Mouse (Mus musculus) cerebellum, postnatal 25 days (tissue): ENCODE data around the gene Myrip.

Experiments
- DNase-seq, 2 experiments: peaks; one replicate each; pipeline ENCODE4 v3.0.0; 2021; ENCODE audit warnings: mixed read lengths in 2 of 2

Myrip gene

DNA sequence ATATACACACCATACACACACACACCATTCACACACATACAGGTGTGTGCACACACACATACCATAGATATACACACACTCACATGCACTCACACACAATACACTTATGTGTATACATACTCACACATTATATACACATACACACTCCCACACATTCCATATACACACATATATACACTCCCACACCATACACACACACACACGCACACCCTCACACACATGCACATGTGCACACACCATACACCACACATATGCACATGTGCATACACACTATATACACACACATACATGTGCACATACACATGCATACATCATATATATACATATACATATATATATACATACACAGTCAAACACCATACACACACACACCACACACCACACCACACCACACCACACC is 169.1 kb downstream of the Myrip start:
- DNase-seq = no peak

GRCm38 (mm10) chr9:120481644-120482043 is 180.3 kb downstream of the Myrip start:
- DNase-seq = no peak

- DNase-seq = no peak
These were observed 181.1 kb downstream of the Myrip start for GRCm38 (mm10) chr9:120482382-120482781.

DNA sequence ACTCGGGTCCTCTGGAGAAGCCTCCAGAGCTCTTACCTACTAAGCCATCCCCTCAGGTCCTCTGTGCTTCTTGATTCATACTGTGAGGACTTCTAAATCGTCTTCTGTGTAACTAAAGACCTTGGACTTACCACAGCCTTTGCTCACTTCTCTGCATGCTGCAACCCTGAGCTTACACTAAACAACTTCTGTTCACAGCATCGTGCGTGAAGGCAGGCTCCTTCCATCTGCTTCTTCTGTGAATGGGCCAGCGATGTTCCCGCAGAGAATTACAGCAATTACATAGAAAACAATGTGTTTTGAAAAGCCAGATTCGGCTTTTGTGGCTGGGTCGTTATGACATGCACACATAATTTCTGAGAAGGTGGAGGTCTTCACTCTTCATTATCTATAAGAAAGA is 181.8 kb downstream of the Myrip start:
- no peak for DNase-seq

DNA sequence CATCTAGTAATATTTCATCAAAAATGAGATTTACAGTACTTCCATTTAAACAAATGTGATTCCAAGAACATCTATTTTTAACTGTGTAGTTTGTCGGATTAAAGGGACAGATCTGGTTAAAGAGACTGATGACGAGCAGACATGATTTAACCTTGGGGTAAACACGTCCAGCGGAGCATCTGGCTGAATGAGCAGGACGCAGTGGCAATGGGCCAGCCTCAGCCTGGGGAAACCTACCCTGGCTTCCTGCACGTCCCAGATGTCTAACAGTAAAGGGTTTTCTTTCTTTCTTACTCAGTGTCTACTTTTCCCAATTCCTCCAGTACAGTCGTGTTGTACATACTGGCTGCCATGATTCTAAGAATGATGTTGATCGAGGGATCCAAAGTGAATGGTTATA is 185.8 kb downstream of the Myrip start:
- no peak for DNase-seq

DNA sequence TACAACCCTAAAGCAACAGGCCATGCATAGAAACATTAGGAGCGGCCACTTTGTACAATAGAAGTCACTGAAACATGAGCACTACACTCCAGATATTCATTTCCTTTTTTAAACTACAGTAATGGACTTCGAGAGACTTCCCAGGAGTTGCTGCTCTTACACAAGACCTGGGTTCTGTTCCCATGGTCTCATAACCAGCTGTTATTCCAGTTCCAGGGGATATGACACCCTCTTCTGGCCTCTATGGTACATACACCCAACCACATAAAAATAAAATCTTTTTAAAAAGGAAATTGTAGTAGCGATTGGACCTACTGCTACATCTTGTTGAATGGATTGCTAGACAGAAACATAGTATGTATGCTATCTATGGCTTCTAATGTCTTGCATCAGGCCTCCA is 190.2 kb downstream of the Myrip start:
- DNase-seq = no peak

DNA sequence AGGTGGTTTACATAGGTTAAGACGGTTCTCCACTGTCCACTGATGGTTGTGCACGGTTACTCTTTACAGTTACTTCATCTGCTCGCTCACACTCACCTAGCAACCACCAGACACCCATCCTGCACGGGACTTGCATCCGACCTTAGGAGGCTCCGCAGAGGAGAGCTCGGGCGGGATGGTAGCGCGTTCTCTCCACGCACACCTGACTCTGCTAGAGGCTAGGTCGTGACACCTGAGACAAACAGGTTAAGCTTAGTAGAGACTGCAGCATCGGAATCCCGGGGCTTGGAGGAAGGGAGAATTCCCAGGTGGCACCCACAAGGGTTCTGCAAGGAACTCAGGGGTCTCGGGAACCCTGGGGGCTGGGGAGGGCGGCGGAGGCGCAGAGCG is 190.7 kb downstream of the Myrip start, which contains the start of gene Eif1b:
Eif1b (plus strand) TSS at position 223 of the 390 bp plus-strand sequence.
- no peak for DNase-seq

DNA sequence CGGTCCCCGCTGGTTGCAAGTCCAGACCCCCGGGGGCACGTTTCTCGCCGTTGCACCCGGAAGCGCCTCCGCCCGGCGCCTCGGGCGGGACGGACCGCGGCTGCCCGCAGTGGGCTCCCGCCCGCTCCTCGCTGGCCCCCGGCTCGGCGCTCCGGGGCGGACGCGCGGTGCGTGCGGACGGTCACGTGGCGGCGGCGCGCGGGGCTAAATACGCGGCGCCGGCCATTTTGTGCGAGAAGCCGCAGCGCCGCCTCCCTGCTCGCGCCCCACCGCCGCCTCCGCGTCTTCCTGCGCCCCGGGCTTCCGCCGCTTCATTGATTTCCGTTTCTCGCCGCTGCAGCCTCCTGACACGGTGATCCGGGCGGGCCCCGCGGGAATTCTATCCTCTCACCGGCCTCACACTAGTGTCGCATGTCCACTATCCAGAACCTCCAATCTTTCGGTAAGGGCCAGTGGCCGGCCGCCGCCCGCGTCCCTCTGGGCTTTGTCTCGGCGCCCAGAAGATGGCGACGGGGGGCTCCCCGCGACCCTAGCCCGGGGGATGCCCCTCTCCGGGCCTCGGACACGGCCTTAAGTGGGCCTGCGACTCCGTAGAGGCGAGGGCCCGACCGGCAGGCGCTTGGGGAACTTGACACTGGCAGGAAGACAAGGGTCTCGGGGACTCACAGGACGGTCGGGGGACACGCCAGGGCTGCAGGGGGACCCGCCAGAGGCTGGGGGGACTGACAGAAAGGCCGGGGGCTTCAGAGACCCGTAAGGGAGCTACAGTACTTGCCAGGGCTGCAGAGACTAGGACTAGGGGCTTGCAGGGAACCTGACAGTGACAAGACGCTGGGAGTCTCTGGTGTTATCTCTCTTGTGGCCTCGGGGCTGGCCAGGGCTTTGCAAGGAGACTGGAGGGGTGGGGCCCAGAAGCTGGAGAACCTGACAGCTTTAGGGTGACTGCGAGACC is 191.4 kb downstream of the Myrip start:
- DNase-seq = peak; percentile 90 to 93

- DNase-seq = no peak
These were observed 192.5 kb downstream of the Myrip start for GRCm38 (mm10) chr9:120493781-120494180.

GRCm38 (mm10) chr9:120496691-120497090 is 195.4 kb downstream of the Myrip start:
- DNase-seq = peak; percentile 75 to 82

GRCm38 (mm10) chr9:120497983-120498382 is 196.7 kb downstream of the Myrip start:
- no peak for DNase-seq

- no peak for DNase-seq
These were observed 200.0 kb downstream of the Myrip start for GRCm38 (mm10) chr9:120501191-120501902.

GRCm38 (mm10) chr9:120502013-120502412 is 200.7 kb downstream of the Myrip start:
- DNase-seq = peak; percentile 80 to 87

GRCm38 (mm10) chr9:120504423-120504822 is 203.1 kb downstream of the Myrip start:
- no peak for DNase-seq

DNA sequence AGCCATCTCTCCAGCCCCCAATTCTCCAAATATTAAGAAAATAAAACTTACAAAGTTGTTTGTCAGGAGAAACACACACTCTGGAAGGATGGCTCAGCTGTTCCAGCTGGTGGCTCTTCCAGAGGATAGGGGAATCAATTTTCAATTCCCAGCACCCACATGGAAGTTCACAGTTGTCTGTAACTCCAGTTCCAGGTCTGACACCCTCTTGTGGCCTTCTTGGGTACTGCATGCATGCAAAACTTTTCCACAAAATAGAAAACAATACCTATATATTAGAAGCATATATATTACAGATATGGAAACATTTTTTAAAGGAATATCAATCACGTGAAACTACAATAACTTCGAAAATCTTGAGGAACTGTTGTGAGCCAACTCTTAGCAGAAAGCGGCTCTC is 210.5 kb downstream of the Myrip start:
- DNase-seq = peak in 1 of 2 experiments; percentile 40

GRCm38 (mm10) chr9:120516720-120517119 is 215.4 kb downstream of the Myrip start:
- DNase-seq = no peak

DNA sequence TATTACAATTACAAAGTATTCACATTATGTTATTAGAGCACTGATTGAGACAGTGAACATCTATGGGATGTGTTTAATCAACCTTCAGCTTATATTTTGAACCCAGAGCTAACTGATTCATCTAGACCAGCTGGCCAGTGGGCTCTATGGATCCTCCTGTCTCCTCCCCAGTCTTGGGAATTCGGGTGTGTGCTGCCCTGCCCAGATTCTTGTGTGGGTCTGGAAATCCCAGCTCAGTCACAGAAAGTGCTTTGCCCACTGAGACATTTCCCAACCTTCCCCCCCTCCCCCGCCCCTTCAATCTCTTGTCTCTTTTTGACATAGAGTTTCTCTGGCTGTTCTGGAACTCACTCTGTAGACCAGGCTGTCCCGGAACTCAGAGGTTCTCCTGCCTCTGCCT is 217.6 kb downstream of the Myrip start:
- no peak for DNase-seq

- peak in 1 of 2 experiments; percentile 39 for DNase-seq
These were observed 218.3 kb downstream of the Myrip start for GRCm38 (mm10) chr9:120519469-120520125.

DNA sequence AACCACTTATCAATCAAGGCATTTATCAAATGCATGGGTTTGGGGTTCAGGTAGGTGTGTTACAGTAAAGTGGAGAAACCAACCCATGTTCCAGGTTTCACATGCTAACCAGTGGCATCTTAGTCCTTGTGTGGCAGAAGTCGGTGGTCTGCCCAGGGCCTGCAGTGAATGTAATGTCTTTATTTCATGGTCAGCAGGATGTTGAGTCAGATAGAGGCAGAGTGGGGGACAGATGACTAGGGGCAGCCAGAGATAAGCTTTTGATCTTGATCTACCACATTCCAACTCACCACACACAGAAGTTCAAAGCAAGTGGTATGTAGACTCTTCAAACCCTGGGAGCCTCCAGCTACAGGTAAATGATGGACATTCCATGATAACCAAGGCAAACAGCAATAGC is 219.8 kb downstream of the Myrip start:
- no peak for DNase-seq
